Mouse (Mus musculus) adrenal gland, adult 18-20 months (tissue): ENCODE data around the gene Stxbp3. TPM values are rescaled to one million over a fixed set of nuclear protein-coding genes. Genes with fewer than 3 reads are reported as not detected.

Experiments used
- DNase-seq, 2 experiments: peaks; one replicate each; pipeline ENCODE4 v3.0.0; 2021 to 2022; ENCODE audit warnings: low spot score in 2 of 2
- total RNA-seq, 2 experiments: library from RNA; stranded (reverse); gene quantifications; 1 replicate in 1 of 2; 2 replicates in 1 of 2; pipeline ENCODE4 v1.2.3; 2021

Gene Stxbp3
- total RNA-seq, 2 experiments from 2014 or later: 42.0 to 74.7 TPM

- no peak for DNase-seq
These were observed 42.0 kb downstream of the Stxbp3 start for GRCm38 (mm10) chr3:108798375-108798774.

GRCm38 (mm10) chr3:108797723-108798122 lies 42.6 kb downstream of the Stxbp3 start:
- DNase-seq: no peak

GRCm38 (mm10) chr3:108796386-108796785 lies 43.9 kb downstream of the Stxbp3 start:
- DNase-seq: no peak

GRCm38 (mm10) chr3:108795554-108796299 lies 44.6 kb downstream of the Stxbp3 start:
- DNase-seq: no peak

GRCm38 (mm10) chr3:108794780-108795179 lies 45.5 kb downstream of the Stxbp3 start:
- DNase-seq: no peak

- no peak for DNase-seq
These were observed 47.9 kb downstream of the Stxbp3 start for GRCm38 (mm10) chr3:108792420-108792819.

- DNase-seq: no peak
These were observed 49.1 kb downstream of the Stxbp3 start for GRCm38 (mm10) chr3:108791054-108791706.

GRCm38 (mm10) chr3:108790499-108790898 lies 49.8 kb downstream of the Stxbp3 start:
- no peak for DNase-seq

- DNase-seq: no peak
These were observed 51.0 kb downstream of the Stxbp3 start for GRCm38 (mm10) chr3:108789299-108789698.

- no peak for DNase-seq
These were observed 51.9 kb downstream of the Stxbp3 start for GRCm38 (mm10) chr3:108788455-108788794.

- DNase-seq: no peak
These were observed 52.4 kb downstream of the Stxbp3 start for GRCm38 (mm10) chr3:108787754-108788454.

GRCm38 (mm10) chr3:108786520-108786919 lies 53.8 kb downstream of the Stxbp3 start:
- no peak for DNase-seq

- no peak for DNase-seq
These were observed 57.9 kb downstream of the Stxbp3 start for GRCm38 (mm10) chr3:108782364-108782895.

GRCm38 (mm10) chr3:108781884-108782270 lies 58.4 kb downstream of the Stxbp3 start:
- no peak for DNase-seq

- peak in 1 of 2 experiments; percentile 12 for DNase-seq
These were observed 59.0 kb downstream of the Stxbp3 start for GRCm38 (mm10) chr3:108781238-108781883.

GRCm38 (mm10) chr3:108778761-108779540 lies 61.4 kb downstream of the Stxbp3 start:
- no peak for DNase-seq

- no peak for DNase-seq
These were observed 67.5 kb downstream of the Stxbp3 start for GRCm38 (mm10) chr3:108772811-108773210.

GRCm38 (mm10) chr3:108772211-108772610 lies 68.1 kb downstream of the Stxbp3 start:
- no peak for DNase-seq

- DNase-seq: peak; percentile 32 to 49
These were observed 69.5 kb downstream of the Stxbp3 start for GRCm38 (mm10) chr3:108770725-108771368.

GRCm38 (mm10) chr3:108769547-108769946 lies 70.8 kb downstream of the Stxbp3 start:
- no peak for DNase-seq
